Mouse (Mus musculus): ENCODE results near the gene Gm20671. TPM values are rescaled to one million over a fixed set of nuclear protein-coding genes. Genes with fewer than 3 reads are reported as not detected.

Gene Gm20671
- polyA plus RNA-seq, 1 experiment = not detected

DNA sequence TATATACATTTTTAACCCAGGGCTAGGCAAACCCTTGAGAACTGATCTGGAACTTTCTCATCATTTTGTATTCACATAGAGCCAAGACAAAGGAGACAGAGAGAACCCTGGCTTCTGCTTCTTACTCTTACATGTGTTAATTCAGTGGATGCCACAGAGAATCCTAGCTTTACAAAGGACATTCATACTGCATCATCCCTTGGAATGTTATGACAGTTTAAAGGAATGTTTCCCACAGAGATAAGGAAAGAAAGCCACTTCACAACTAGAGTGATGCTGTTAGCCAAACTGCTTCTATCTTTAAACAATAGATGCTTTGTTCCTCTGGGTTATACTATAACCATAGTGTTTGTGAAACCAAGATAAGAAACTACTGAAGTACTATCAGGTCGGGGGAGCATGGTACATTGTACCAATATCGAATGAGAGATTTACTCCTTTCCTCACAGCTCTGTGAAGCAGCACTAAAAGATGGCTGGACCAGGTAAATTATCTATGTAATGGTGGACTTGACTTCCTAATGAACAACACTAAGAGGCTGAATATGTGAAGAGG is 120.6 kb downstream of the Gm20671 start:
- no peaks in the 10 kb centered on the region for H3K4me1 ChIP-seq (ENCODE audit: control insufficient read depth, insufficient read depth, low read length)
- 58% methylated on average over 2 of the region's 2 CpGs for WGBS
- TF ChIP-seq POLR2A (IDR thresholded peaks at IDR 0.05; ENCODE audit: borderline replicate concordance, control insufficient read depth, low read depth, low read length) = no peak
- TF ChIP-seq CTCF (IDR thresholded peaks at IDR 0.05; ENCODE audit: control insufficient read depth, insufficient read depth, low read length) = no peak
- no peak overlapping the region for H3K27ac ChIP-seq (ENCODE audit: control insufficient read depth, insufficient read depth, low read depth, low read length, poor library complexity)
- H3K4me3 ChIP-seq (replicated peaks; ENCODE audit: control insufficient read depth, low read depth, low read length) = no peak overlapping the region

DNA sequence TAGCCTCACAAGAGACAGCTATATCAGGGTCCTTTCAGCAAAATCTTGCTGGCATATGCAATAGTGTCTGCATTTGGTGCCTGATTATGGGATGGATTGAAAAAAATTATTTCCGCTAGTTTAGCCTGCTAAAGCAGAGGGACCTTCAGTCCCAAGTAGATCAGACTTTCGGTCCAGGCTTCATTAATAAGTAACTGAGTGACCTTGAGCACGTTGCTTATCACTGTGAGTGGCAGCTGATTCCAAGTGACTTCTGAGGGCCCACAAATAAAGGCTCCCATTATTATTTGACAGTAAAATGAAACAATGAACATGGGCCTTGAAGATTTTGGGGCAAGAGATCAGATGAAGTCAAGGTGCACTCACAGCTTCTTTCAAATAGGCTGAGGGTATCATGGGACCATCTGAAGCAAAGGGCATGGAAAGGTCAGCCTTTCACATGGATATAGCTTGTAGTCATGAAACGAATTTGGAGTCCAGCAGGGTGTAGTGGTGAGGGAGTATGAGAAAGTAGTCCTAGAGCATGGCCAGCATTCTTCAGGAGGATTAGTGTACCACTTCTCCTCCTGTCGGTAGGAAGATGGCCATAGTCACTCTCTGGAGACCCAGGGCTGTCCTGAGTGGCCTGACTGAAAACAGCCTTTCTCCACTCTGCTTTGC is 129.6 kb downstream of the Gm20671 start:
- no peak overlapping the region for H3K27ac ChIP-seq (ENCODE audit: control insufficient read depth, insufficient read depth, low read depth, low read length, poor library complexity)
- no peak for TF ChIP-seq POLR2A (IDR thresholded peaks at IDR 0.05; ENCODE audit: borderline replicate concordance, control insufficient read depth, low read depth, low read length)
- TF ChIP-seq CTCF (IDR thresholded peaks at IDR 0.05; ENCODE audit: control insufficient read depth, insufficient read depth, low read length) = no peak
- H3K4me3 ChIP-seq (replicated peaks; ENCODE audit: control insufficient read depth, low read depth, low read length) = no peak overlapping the region
- WGBS = 75% methylated on average over 5 of the region's 5 CpGs
- no peaks in the 10 kb centered on the region for H3K4me1 ChIP-seq (ENCODE audit: control insufficient read depth, insufficient read depth, low read length)

DNA sequence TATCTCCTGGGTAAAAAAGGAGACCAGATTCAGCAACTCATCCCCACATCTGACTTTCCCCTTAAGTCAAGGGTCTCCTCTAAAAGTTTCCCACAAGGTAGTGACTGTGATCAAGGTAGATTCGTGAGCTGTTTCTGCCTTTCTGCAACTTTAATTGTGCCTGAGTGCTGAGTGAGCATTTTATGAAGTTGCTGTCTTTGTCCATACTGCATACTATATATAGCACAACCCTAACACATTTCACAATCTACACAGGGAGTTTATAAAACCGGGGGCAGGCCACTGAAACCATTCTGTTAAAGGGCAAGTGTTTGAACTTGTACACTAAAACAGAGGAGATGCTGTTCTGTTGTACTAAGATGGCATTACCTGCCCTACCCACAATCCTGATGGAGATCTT is 133.5 kb downstream of the Gm20671 start:
- TF ChIP-seq POLR2A (IDR thresholded peaks at IDR 0.05; ENCODE audit: borderline replicate concordance, control insufficient read depth, low read depth, low read length) (no peak), CTCF (IDR thresholded peaks at IDR 0.05; ENCODE audit: control insufficient read depth, insufficient read depth, low read length) (no peak)
- H3K27ac ChIP-seq (ENCODE audit: control insufficient read depth, insufficient read depth, low read depth, low read length, poor library complexity) = no peak overlapping the region
- H3K4me1 ChIP-seq (ENCODE audit: control insufficient read depth, insufficient read depth, low read length) = no peaks in the 10 kb centered on the region
- no peak overlapping the region for H3K4me3 ChIP-seq (replicated peaks; ENCODE audit: control insufficient read depth, low read depth, low read length)
- 29% methylated on average over 2 of the region's 2 CpGs for WGBS

Other genes with a start within 250 kb of the Gm20671 start
- 2.7 and 4.8 TPM in 2 replicates for gene Yes1, start 215.9 kb downstream of the Gm20671 start, polyA plus RNA-seq (2011; ENCODE audit: insufficient read depth, insufficient read length, low replicate concordance, missing spikeins)
- gene Pisd, start 41.5 kb downstream of the Gm20671 start, polyA plus RNA-seq (2011; ENCODE audit: insufficient read depth, insufficient read length, low replicate concordance, missing spikeins) = 13.4 and 30.1 TPM in 2 replicates
- gene Prr14l, start 27.1 kb upstream of the Gm20671 start, polyA plus RNA-seq (2011; ENCODE audit: insufficient read depth, insufficient read length, low replicate concordance, missing spikeins) = 18.3 and 27.6 TPM in 2 replicates
- gene Depdc5, start 36.6 kb upstream of the Gm20671 start, polyA plus RNA-seq (2011; ENCODE audit: insufficient read depth, insufficient read length, low replicate concordance, missing spikeins) = 16.5 and 26.8 TPM in 2 replicates
- gene Ywhah, start 191.7 kb upstream of the Gm20671 start, polyA plus RNA-seq (2011; ENCODE audit: insufficient read depth, insufficient read length, low replicate concordance, missing spikeins) = 200 and 252 TPM in 2 replicates